Mouse (Mus musculus) v-Abl transformed pro-B cells (cell line): ENCODE measurements around the gene Scg5.

ENCODE experiments used
- in situ Hi-C, 2 experiments: fragments of 400-800 bp; cut with MboI; formaldehyde crosslinking; loops; one replicate each; pipeline ENCODE4 v1.15.1; 2025; ENCODE audit not compliant: unreplicated experiment in 2 of 2

Gene Scg5

GRCm38 (mm10) chr2:113817681-113818606 is 11.0 kb downstream of the Scg5 start:
- in situ Hi-C loops, result loop anchor here in 1 of 2 experiments (25.0 kb wide), 1 partner anchor 1031 kb away; no protein-coding TSS in a partner anchor

DNA sequence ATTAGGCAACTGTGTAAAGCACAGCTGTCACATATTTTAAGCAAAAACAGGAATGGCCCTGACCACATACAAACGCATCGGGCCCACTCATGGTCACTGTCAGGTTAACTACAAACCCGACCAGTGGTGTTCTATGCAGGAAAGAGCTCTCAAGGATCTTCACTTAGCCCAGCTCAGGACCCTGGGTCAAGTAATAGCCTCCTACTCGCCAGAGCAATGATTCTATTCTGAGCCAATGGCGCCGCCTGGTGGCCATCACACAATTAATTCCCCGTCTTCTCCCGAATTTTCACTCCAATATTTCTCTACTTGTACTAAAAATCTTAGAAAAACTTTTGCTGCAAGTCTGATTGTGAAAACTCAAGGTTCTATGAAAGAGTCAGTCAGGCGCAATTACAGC is 21.3 kb downstream of the Scg5 start:
- in situ Hi-C loops, result loop anchor here in 1 of 2 experiments (25.0 kb wide), 1 partner anchor 1020 kb away; no protein-coding TSS in a partner anchor

DNA sequence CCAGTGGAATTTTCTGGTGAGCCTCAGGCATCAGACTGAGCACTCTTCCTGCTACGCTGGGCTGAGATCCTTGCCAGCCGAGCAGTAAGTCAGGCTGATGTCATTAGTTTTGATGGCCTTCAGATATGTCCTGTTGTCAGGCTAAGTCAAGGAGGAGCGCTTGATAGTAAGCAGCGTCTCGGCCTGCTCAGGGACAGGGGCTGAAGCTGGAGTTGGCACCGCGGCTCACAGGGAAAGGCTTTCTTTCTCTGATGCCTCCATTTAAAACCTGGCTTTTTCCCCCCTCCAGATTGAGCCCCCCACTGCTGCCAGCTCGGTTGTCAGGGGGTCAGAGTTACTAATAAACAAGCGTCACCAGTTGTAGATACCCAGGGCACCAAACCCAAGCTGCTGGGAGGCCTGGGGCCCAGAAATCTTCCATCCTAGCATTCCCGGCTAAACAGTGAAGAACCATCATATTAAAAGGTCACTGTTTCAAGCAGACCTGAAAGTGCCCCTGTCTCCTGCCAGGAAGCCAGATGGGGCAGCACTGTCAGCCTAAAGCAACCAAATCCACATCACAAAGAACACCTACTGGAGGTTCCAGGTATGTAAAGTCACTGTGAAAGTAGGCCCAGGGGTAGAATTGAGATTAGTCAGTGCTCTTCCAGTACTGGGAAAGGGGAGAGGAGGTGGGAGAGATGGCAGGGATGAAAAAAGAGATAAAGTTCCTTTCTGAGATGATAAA is 21.9 kb downstream of the Scg5 start:
- in situ Hi-C loops, result loop anchor here in 1 of 2 experiments (25.0 kb wide), 1 partner anchor 1020 kb away; no protein-coding TSS in a partner anchor

DNA sequence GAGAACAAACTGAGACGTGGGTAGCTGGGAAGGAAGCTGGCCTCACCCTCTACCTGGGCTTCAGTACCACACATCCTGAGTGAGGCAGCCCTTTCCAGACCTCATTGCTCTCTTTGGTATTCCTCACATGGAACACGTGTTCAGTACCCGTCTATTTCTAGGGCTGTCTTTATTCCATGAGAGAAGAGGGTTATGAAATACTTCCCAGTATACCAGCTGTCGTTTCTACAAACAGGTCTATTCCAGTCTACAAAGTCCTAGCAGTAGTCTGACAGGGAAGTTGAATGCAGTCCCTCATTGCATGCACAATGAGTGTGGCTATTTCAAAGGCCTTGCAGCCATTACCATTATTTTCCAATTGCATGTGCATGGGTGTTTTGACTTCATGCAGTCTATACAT is 23.2 kb downstream of the Scg5 start:
- in situ Hi-C loops, result loop anchor here in 1 of 2 experiments (25.0 kb wide), 1 partner anchor 1018 kb away; no protein-coding TSS in a partner anchor

DNA sequence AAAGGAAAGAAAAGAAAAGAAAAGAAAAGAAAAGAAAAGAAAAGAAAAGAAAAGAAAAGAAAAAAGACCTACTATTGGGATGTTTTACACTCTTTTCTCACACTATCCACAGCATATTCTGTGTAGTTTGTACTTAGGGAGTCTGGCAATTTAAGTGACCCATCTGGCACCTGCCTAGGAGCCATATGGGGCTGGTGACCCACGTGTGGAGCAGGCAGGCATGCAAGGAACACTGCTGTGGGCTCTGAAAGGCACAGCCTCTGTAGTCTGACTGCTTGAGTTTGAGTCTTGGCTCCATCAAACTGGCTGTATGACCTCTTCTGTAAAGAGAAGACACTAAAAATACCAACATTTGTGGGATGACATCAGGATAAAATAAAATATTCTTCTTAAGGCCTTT is 25.2 kb downstream of the Scg5 start:
- in situ Hi-C loops, result loop anchor here in 1 of 2 experiments (25.0 kb wide), 1 partner anchor 1016 kb away; no protein-coding TSS in a partner anchor

GRCm38 (mm10) chr2:113800846-113801245 is 28.1 kb downstream of the Scg5 start:
- in situ Hi-C loops, result loop anchor here in 1 of 2 experiments (25.0 kb wide), 1 partner anchor 1014 kb away; no protein-coding TSS in a partner anchor

- in situ Hi-C loops, result no loop called here
These were observed 30.3 kb downstream of the Scg5 start for GRCm38 (mm10) chr2:113798605-113799004.

GRCm38 (mm10) chr2:113795186-113795585 is 33.7 kb downstream of the Scg5 start:
- in situ Hi-C loops, result no loop called here

GRCm38 (mm10) chr2:113793521-113793920 is 35.4 kb downstream of the Scg5 start:
- in situ Hi-C loops, result no loop called here

DNA sequence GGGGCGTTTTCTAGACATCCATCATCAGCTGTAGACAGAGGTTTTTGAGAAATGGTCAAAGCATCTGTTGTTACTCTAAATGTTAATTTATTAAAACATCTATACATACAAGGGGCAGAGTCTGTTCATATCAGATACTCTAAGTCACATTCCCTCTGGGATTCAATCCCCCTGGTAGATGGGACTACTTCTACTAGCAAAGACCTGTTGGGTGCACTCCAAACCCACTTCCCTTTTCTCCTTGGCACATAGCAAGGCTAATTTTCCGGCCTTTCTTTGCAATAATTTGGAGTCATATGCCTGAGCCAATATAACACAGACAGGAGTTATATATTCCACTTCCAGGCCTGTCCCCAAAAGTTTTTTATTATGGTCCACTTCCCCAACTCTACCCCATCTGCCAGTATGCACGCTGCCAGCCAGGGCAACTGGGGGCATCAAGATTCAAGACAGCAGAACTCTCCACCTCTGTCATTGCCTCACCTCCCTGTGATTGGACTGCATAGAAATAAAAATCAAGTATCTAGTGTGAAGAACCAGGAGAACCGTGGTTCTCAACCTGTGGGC is 40.0 kb downstream of the Scg5 start:
- in situ Hi-C loops, result no loop called here

DNA sequence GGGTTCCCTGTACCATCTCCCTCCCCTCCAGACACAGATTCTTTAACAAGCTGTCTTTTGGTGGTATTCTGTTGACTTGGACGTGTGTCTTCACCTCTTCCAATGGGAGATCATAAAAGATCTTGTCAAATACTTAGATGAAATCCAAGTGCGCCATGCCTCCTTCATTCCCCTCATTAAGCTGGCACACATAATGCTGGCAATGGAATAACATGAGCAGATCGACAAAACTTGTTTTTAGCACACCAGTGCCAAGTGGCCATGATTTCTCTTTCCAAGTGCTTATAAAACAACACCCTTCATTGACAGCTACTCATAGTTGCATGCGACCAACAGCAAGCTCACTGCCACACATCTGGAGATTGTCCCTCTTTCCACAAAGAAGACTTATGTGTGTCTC is 41.0 kb downstream of the Scg5 start:
- in situ Hi-C loops, result no loop called here

GRCm38 (mm10) chr2:113784851-113785250 is 44.1 kb downstream of the Scg5 start:
- in situ Hi-C loops, result no loop called here

DNA sequence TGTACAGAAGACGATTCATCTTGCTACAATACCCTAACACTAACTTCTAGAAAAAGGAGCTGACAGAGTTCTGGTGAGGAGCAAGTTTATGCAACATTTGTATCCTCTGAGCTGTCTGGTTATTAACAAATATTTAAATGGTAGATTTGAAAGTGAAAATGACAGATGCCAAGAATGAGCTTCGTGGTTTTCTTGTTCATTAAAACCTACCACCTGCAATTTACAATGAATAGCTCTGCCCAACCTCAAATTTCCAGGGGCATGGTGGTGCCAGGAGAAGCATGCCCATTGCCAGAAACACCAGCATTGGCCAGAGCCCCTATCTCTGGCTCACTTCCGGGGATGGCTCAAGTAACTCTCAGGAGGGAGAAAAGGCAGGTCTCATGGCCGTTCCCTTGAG is 47.4 kb downstream of the Scg5 start:
- in situ Hi-C loops, result no loop called here

DNA sequence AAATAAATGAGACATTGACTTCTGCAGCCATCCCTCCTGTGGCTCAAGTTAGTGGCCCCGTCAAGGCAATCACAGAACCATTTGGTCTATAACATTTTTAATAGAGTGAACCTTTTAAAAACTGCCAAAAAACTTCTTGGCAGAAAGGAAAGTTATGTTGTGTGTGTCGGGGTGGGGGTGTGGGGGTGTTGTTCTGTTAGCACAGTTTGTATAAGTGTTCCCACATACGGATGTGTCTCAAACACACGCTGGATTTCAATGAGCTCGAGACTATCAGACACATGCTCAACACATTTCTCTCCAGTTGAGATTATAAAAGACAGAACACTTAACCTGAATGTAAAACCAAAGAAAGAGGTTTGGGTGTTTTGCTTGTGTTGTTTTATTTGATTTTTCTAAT is 47.8 kb downstream of the Scg5 start:
- in situ Hi-C loops, result no loop called here

GRCm38 (mm10) chr2:113779336-113779735 is 49.6 kb downstream of the Scg5 start:
- in situ Hi-C loops, result no loop called here

GRCm38 (mm10) chr2:113778036-113778435 is 50.9 kb downstream of the Scg5 start:
- in situ Hi-C loops, result no loop called here

DNA sequence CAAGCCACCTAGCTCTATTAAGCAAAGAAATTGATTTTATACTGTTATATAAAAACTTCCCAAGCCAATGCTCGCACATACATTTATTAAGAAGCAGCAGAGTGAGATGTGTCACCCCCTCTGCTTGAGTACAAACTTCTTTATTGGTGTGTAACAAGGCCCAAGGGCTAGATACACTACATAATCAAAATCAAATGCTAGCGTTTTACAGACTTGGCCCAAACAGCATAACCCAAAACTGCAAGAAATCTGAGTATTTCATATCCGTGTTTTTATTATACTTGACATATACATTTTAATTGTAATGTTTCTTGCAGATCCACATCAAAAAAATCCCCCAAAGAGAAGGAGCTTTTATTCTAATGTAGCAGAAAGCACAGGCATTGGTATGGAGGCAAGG is 52.6 kb downstream of the Scg5 start:
- in situ Hi-C loops, result no loop called here

DNA sequence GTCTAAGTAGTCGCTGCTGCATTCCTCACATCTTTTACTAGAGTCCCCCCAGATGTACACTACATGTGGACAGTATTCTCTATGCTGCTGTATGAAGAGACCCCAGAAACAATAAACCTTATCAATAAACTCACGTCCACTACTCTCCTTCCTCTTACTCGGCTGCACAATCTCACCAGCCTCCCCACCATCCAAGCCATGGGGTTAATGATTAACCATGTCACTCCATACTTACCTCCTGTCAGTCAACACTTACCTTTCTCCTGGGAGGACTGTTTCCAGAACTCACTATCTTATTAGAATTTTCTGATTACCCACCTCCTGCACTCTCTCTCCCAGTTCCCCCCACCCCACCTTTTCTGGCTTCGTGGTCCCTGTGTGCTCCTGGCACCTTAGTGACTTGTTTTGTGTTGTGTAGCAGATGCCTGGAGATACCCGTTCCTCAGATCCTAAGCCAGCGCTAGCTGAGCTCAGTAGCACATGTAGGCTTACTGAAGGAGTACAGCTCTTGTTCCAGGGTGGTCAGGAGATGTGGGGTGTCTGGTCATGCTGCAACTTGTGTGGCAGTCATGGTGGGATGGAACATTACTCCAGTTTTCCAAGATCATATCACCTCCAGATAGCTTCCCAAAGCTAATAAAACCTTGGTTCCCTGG is 54.6 kb downstream of the Scg5 start:
- in situ Hi-C loops, result no loop called here

DNA sequence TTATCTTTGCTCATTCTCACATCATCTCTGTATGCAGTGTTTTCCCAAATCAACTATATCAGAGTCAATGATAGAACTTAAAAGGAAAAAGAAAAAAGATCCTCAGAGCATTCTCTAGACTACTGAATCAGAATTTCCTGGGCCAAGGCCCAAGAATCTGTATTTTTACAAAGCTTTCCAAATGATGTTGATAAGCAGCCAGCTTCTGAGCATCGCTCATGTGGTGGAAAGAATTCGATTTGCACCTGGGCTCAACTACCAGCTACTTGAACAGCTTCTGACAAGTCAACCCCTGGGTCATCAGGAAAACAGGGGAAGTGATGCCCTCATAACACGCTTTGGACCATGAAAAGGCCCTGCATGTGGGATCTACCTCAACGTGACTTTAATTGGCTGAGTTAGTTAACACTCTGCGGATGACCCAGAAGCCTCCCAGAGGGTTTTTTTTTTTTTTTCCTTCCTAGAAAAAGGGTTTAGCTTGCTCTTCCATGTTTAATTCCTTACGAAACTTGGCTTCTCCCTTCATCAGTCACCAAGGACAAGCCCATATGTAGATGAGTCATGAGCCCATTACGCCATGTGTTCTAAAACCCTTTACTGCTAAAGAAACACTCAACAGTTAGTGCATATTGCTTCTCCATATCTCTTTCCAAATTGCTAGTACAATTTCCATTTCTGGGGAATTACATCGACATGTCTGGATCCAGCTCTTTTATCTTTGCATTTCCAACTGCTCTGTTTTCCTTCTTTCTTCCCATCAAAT is 60.2 kb downstream of the Scg5 start:
- in situ Hi-C loops, result no loop called here

GRCm38 (mm10) chr2:113765885-113766284 is 63.0 kb downstream of the Scg5 start:
- in situ Hi-C loops, result no loop called here
